Mouse (Mus musculus): Measurements from ENCODE around the gene Snx29. TPM values are rescaled to one million over a fixed set of nuclear protein-coding genes. Genes with fewer than 3 reads are reported as not detected.
A peak's percentile ranks its signal among the peaks of the same experiment; 100 is the strongest.

The Snx29 gene
- polyA plus RNA-seq, 1 experiment = not detected

DNA sequence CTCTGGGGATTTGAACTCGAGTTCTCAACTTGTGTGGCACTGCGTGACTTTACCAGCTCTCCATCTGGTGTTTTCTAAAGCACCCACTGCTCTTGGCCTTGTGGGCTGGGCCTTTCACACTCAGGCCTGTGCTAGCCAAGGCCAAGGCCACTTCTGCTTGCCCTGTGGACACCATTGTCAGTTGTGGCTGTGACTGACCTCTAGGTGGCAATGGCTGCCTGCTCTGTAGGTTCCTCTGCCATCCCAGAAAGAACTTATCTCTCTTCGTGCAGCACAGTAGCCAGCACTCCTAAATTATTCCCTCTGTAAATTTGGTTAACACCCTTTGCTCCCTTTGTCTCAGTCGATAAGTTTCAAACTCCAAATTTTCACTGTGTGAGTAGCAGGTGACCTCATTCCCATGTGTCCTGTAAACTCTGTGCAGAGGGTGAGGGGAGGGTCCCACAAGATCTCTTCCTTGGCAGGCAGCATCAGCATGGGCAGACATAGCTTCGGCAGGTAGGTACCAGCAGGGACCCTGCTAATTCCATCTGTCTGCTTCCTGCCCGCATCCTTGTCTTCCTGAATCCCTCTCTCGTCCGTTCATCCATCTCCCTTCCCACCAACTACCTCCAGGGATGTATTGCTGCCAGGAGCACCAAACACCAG, 375.1 kb downstream of the Snx29 start:
- H3K27ac ChIP-seq (ENCODE audit: insufficient read depth, low read depth, low read length) = no peak overlapping the region
- TF ChIP-seq POLR2A (IDR thresholded peaks at IDR 0.05; ENCODE audit: insufficient read depth, low read depth, low read length) (no peak), CTCF (IDR thresholded peaks at IDR 0.05; ENCODE audit: insufficient read depth, low read depth, low read length) (0 out of 2 replicates have a peak, but pooled peaks have one; percentile 30)
- no peaks in the 10 kb centered on the region for H3K4me1 ChIP-seq (ENCODE audit: control insufficient read depth, insufficient read depth, low read length)
- 76% methylated on average over 8 of the region's 8 CpGs for WGBS
- no peak overlapping the region for H3K4me3 ChIP-seq (ENCODE audit: insufficient read depth, low read depth, low read length)

DNA sequence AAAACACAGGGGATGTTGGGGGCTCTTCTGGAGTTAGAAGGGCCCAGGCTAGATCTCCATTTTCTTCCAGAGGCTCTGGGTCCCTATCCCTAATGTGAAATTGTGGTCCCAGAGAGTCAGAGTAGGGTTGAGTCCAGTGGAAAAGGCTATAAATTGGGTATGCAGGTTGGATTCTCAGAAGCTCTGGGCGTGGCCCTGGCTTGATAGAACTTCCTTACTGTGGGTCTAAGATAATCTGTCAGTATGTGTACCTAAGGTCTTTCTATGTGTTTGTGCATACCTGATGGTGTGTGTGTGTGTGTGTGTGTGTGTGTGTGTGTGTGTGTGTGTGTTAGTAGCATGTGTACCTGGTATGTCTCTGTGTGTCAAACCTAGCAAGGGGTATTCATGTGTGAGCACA, 378.9 kb downstream of the Snx29 start:
- no peak for TF ChIP-seq CTCF (IDR thresholded peaks at IDR 0.05; ENCODE audit: insufficient read depth, low read depth, low read length)
- no peak for TF ChIP-seq POLR2A (IDR thresholded peaks at IDR 0.05; ENCODE audit: insufficient read depth, low read depth, low read length)
- no peak overlapping the region for H3K27ac ChIP-seq (ENCODE audit: insufficient read depth, low read depth, low read length)
- H3K4me3 ChIP-seq (ENCODE audit: insufficient read depth, low read depth, low read length) = no peak overlapping the region
- no peaks in the 10 kb centered on the region for H3K4me1 ChIP-seq (ENCODE audit: control insufficient read depth, insufficient read depth, low read length)
- 93% methylated on average over 1 of the region's 1 CpGs for WGBS

DNA sequence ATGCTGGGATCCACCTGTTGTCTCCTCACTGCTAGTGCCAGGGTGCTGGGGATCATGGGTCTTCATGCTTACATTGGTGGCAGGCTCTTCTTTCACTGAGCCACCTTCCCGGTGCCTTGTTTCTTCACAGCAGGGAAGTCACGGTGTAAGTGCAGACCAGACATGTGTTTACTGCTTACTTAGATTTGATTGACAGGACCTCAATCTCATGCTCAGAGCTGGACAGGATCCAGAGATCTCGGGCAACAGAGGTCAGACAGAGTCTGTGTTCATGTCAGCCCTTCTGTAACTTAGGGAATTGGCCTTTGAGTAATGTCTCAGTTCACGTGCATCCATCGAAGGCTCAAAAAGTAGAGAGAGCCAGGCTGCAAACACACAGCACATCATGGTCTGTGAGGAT, 381.4 kb downstream of the Snx29 start:
- Histone ChIP-seq H3K27ac (ENCODE audit: insufficient read depth, low read depth, low read length) (no peak overlapping the region), H3K4me1 (ENCODE audit: control insufficient read depth, insufficient read depth, low read length) (no peaks in the 10 kb centered on the region), H3K4me3 (ENCODE audit: insufficient read depth, low read depth, low read length) (no peak overlapping the region)
- no peak for TF ChIP-seq POLR2A (IDR thresholded peaks at IDR 0.05; ENCODE audit: insufficient read depth, low read depth, low read length)
- WGBS = 83% methylated on average over 5 of the region's 5 CpGs

DNA sequence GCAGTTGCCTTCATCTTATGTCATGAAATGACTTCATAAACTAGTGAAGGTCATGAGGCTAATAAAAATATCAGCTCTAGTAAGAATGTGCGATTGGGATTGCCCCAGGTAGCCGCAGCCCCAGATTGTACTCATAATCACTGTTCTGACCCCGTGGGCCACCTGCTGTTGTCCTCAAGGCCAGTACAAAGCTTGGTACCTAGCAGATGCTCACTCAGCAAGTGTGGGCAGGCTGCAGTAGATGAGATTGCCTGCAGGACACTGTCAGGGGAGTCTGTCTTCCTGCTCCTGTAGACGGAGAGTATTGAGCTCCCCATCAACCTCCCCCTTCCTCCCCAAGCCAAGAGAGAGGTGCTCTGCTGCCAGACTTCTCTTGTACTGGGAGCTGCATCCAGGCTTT, 382.7 kb downstream of the Snx29 start:
- Histone ChIP-seq H3K4me1 (ENCODE audit: control insufficient read depth, insufficient read depth, low read length) (peaks cover 7% of the 10 kb centered on the region), H3K4me3 (ENCODE audit: insufficient read depth, low read depth, low read length) (no peak overlapping the region), H3K27ac (ENCODE audit: insufficient read depth, low read depth, low read length) (no peak overlapping the region)
- TF ChIP-seq CTCF (IDR thresholded peaks at IDR 0.05; ENCODE audit: insufficient read depth, low read depth, low read length) (no peak), POLR2A (IDR thresholded peaks at IDR 0.05; ENCODE audit: insufficient read depth, low read depth, low read length) (no peak)
- WGBS = 93% methylated on average over 4 of the region's 4 CpGs

DNA sequence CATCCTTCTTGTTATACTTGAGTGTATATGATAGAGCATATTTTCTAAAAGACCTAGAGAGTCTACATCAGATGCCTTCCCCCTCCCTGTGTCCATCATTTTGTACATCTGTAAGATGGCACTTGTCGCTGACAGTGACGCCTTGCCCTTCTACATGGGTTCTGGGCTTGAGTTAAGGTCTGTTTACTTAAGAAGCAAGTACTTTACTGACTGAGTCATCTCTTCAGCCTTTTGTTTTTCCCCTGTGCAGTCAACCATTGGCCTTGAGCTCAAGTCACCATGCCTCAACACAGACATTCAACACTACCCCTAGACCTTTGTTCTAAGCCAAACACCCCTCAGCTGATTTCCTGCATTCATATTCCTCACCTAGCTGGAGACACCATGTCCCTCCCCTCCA, 385.4 kb downstream of the Snx29 start:
- Histone ChIP-seq H3K27ac (ENCODE audit: insufficient read depth, low read depth, low read length) (no peak overlapping the region), H3K4me1 (ENCODE audit: control insufficient read depth, insufficient read depth, low read length) (peaks cover 12% of the 10 kb centered on the region), H3K4me3 (ENCODE audit: insufficient read depth, low read depth, low read length) (no peak overlapping the region)
- TF ChIP-seq CTCF (IDR thresholded peaks at IDR 0.05; ENCODE audit: insufficient read depth, low read depth, low read length) (no peak), POLR2A (IDR thresholded peaks at IDR 0.05; ENCODE audit: insufficient read depth, low read depth, low read length) (no peak)
- WGBS = 96% methylated on average over 2 of the region's 2 CpGs

DNA sequence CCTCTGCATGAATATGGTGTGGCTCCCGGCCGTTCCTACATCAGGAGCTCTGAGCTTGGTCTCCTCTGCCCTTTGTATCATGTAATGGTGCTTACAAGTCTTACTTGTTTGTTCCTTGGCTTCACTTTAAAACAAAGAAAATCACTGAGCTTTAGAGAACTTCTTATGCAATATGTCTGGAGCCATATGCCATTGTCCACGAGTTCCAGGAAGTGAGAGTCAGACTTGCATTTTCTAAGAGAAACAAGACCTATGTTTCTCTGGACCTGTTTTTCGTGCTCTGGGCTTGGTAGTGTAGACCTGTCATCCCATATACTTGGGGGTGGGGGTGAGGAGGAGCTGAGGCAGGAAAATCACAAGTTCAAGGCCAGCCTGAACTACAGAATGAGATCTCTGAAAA, 386.7 kb downstream of the Snx29 start:
- Histone ChIP-seq H3K27ac (ENCODE audit: insufficient read depth, low read depth, low read length) (no peak overlapping the region), H3K4me3 (ENCODE audit: insufficient read depth, low read depth, low read length) (no peak overlapping the region), H3K4me1 (ENCODE audit: control insufficient read depth, insufficient read depth, low read length) (peaks cover 18% of the 10 kb centered on the region)
- TF ChIP-seq CTCF (IDR thresholded peaks at IDR 0.05; ENCODE audit: insufficient read depth, low read depth, low read length) (no peak), POLR2A (IDR thresholded peaks at IDR 0.05; ENCODE audit: insufficient read depth, low read depth, low read length) (no peak)
- 94% methylated on average over 4 of the region's 4 CpGs for WGBS

DNA sequence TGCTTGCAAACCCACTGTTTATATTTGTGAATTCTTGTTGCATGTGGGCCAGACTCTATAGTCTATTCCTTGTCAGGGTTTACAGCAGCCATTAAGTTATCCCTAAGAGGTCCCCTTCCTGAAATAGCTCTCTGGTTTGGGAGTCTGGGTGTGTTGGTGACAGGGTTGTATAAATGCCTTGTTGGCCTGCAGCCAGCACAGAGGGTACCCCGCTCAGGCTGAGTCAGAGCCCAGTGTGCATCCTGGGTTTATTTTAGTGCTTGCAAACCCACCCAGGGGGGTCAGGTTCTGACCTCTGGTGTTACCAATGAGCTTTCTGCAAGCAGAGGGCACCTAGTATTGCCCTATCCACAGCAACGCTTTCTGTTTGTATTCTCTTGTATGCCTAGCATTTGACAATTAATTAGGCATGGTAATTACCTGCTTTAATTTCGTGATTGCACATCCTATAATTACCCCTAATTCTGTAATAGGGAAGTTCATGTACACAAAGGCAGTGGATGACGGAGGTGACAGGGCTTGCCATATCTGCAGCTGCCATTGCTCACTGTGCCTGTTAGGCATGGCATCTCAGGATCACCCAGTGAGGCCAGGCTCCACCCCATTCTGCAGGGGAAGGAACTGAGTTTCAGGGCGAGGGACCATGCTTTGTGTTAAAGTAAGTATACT, 387.4 kb downstream of the Snx29 start:
- Histone ChIP-seq H3K27ac (ENCODE audit: insufficient read depth, low read depth, low read length) (no peak overlapping the region), H3K4me1 (ENCODE audit: control insufficient read depth, insufficient read depth, low read length) (peaks cover 25% of the 10 kb centered on the region), H3K4me3 (ENCODE audit: insufficient read depth, low read depth, low read length) (no peak overlapping the region)
- TF ChIP-seq POLR2A (IDR thresholded peaks at IDR 0.05; ENCODE audit: insufficient read depth, low read depth, low read length) (no peak), CTCF (IDR thresholded peaks at IDR 0.05; ENCODE audit: insufficient read depth, low read depth, low read length) (no peak)
- 26% methylated on average over 5 of the region's 5 CpGs for WGBS

DNA sequence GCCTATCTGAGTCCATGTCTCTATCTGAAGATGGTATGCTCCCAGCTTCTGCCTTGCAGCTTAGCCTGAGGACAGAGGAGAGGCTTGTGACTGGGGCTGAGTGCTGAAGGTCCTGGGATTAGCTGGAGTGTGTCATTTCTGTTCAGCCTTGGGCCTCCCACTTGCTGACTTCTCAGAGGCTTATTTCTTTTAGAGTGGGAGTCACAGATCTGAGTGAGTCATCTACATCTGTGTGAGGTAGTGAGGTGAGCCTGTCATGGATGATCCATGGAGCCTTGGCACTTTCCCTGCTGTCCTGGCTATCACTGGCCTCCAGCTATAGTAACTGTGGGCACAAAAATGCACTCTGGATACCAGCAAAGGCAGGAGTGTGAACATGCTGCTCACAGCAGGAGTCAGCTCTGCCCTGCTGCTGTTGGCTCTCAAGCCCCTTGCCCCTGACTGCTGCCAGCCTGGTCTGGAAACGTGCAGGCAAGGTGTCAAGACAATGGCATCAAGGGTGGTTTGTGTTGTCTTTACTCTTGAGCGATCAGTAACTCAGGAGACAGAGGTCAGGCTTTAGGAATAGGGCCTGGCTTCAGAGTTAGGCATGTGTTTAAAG, 390.7 kb downstream of the Snx29 start:
- Histone ChIP-seq H3K4me3 (ENCODE audit: insufficient read depth, low read depth, low read length) (no peak overlapping the region), H3K27ac (ENCODE audit: insufficient read depth, low read depth, low read length) (no peak overlapping the region), H3K4me1 (ENCODE audit: control insufficient read depth, insufficient read depth, low read length) (peaks cover 25% of the 10 kb centered on the region)
- WGBS = 87% methylated on average over 2 of the region's 2 CpGs
- no peak for TF ChIP-seq CTCF (IDR thresholded peaks at IDR 0.05; ENCODE audit: insufficient read depth, low read depth, low read length)
- TF ChIP-seq POLR2A (IDR thresholded peaks at IDR 0.05; ENCODE audit: insufficient read depth, low read depth, low read length) = no peak

DNA sequence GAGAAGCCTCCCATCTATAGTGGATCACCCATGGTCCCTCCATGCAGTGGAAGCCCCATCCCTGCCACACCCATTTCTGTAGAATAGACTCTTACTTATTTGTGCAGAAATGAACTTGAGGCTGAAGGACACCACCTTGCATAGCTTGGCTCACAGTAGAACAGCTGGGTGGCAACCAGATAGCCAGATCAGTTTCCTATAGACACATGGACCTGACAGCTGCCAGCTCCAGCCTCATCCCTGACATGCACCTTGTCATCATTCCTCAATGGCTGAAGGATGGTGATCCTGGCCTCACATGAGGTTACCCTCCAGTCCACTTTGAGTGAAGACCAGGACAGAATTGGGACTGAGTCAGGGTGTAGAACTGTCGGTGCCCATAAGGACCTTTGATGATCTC, 394.2 kb downstream of the Snx29 start:
- no peak overlapping the region for H3K27ac ChIP-seq (ENCODE audit: insufficient read depth, low read depth, low read length)
- H3K4me1 ChIP-seq (ENCODE audit: control insufficient read depth, insufficient read depth, low read length) = peaks cover 18% of the 10 kb centered on the region
- TF ChIP-seq CTCF (IDR thresholded peaks at IDR 0.05; ENCODE audit: insufficient read depth, low read depth, low read length) (no peak), POLR2A (IDR thresholded peaks at IDR 0.05; ENCODE audit: insufficient read depth, low read depth, low read length) (no peak)
- 98% methylated on average over 1 of the region's 1 CpGs for WGBS
- no peak overlapping the region for H3K4me3 ChIP-seq (ENCODE audit: insufficient read depth, low read depth, low read length)
